Mouse (Mus musculus): Measurements from ENCODE around the gene Fam136a.
"Not testable (repeated sequence)": the region's sequence is repeated elsewhere in the genome, so short reads cannot be mapped to it uniquely, and the experiment has no call there.

Fam136a gene

DNA sequence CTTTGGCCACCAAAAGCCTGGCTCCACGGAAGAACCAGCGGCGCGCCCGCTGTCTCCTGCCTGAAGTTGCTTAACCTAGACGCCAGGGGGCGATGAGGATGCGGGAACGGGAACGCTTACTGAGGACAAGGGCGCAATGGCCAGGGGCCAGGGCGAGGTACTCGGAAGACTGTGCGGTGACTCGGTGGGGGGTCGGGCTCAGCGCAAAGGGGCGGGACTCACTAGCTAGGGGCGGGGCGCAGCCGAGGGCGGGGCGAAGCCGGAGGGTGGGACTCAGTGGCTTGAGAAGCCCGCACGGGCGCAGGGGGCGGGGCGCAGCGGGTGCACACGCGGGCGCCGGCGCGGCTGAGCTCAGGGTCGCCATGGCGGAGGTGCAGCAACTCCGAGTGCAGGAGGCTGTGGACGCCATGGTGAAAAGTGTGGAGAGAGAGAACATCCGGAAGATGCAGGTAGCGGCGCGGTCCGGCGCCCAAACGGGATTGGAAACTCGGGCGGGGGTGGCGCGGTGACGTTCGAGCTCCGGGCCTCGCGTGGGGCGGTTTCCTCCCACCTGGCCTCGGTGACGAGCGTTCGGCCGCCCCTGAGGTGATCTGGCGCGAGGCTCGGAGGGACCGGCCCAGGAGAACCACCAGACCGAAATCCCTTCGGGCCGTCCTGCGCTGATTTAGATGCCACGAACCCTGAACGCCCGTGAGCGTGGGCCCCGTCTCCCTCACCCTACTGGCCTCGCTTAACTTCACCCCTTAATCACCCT lies at the start of gene Fam136a:
Fam136a (plus strand) TSS at position 276 of the 754 bp plus-strand sequence.
- DNase-seq (ENCODE audit: low spot score): peak; percentile 84

DNA sequence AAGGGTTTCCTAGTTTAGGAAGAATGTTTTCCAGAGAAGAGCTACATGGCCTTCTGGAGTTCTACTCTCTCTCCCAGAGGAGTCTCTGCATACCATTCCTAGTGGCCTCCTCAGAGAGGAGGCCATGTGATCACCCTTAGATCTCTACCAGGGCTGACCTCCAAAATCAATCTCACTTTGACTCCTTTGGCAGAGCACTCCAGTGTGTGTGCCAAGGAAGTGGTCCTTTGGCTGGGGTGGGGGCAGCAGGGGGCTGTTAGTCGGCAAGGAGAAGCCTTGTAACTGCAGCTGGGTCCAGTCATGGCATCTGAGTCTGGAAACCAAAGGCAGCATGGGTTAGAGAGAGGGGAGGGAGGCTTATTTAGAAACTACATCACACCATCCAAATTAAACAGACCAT lies 48.4 kb upstream of the Fam136a start:
- DNase-seq (ENCODE audit: low spot score): no peak

DNA sequence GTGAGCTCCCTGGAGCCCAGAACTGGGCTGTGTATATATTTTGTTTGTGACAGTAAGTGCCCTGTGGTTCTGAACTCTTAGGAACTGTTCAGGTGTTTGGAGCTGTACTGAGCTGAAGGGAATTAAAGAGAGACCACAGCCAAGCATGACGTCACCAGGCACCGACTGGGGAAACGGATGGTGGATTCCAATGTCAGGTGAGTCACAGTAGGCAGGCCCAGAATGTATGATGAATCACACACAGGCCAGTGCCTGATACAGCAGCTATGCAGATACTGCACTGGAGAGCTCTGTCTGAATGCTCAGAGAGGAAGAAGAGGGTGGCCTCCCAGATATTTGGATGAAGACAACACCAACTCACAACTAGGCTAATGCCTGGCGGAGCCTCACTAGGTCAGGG lies 46.6 kb upstream of the Fam136a start:
- DNase-seq (ENCODE audit: low spot score): no peak

DNA sequence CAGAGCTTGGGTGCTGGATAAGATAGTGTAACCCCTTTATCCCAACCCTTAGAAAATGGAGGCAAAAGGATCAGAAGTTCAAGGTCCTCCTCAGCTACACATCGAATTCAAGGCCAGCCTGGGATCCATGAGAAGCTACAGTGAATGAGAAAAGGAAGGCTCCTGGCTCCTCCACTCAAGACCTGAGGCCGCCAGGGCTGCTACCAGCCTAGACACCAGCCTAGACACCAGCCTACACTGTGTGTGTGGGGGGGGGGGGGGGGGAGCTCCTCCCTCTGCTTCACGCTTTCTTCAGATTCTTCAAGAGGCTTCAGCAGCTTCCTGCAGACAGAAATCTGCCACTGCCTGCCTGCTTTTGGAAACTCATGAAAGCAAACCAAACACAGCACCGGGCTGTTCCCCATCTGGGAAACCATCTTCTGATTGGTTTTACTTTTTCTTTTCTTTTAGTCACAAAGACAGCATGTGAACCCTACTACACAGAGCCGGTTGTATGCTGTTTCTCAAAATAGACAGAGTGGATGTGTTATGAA lies 43.3 kb upstream of the Fam136a start:
- DNase-seq (ENCODE audit: low spot score): no peak

DNA sequence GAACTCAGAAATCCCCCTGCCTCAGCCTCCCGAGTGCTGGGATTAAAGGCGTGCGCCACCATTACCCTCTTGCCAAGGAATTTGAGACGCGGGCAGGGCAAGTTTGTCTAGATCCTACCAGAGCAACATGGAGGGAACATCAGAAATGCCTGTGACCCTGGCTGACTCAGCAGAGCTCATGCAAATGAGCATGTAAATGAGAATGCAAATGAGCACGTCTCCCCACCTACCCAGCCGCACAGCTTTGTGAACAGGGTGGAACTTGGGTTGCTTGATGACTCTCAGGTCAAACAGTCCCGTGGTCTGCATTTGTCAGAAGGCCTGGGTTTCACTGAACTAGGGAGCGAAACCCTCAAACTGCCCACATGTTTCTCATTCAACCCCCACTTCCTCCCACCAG lies 42.5 kb upstream of the Fam136a start:
- no peak for DNase-seq (ENCODE audit: low spot score)

DNA sequence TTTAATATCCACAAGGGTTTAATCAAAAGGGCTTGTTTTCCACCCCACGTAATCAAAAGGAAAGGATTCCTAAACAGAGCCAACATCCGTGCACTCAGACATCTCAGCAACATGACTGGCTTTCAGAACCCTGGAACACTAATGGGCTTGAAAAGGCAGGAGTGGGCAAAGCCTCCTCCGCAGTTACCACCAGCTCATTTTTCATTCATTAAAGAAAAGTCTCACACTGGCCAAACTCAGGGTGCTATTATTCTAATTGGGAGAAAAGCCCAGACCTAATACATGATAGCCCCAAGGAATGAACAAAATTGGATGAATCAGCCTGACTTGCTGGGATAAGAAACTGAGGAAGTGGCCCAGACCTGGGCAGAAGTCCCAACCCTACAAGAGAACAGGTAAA lies 41.0 kb upstream of the Fam136a start:
- DNase-seq (ENCODE audit: low spot score): no peak

DNA sequence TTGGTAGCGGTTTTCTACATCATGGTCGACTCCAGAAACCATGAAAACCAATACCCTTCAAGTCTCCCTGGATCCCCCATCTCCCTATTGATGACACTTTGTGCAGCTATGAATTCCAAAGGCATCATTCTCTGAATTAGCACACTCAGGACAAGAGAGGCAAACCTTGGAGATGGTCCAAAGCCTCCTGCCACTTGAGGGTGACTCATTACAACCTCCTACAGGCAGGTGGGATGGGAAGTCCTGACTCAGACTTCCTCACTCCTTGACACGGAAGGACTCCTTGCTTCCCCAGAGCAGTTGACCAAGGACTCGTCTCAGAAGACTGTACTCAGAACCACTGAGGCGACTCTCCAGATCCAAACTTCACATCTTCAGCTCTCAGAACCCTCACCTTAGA lies 39.8 kb upstream of the Fam136a start:
- no peak for DNase-seq (ENCODE audit: low spot score)

DNA sequence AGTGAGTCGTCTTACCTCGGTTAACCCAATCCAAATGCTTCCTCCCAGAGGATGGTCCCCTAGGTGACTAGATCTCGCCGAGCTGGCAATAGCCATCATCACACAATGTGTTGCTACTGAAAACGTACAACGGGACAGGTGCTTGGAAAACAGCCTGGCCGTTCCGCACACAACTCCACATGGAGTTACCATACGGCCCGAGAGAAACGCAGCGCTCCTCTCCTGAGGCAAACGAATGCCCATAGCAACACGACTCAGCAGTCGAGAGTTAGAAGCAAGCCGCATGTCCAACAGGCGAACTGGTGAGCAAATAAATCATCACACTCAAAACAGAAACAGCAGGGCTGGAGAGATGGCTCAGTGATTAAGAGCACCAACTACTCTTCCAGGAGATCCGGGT lies 38.6 kb upstream of the Fam136a start:
- DNase-seq (ENCODE audit: low spot score): no peak

DNA sequence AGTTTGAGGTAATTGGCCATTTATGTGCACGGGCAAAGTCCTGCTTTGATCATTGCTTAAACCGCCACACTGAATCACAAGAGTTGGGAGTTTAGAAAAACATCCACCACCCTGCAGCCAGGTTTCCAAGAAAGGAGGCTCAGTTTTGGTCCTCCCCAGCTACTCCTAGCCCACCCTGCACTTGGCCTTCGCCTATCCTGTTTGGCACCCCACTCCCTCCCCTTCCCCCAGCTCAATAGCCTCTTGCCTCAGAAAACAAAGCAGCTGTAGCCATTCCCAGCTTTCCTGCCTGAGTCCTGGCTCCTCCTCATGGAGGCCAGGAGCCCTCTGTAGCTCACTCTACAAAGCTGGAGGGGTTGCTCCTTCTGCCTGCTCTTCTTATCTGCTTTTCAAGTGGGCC lies 37.1 kb upstream of the Fam136a start:
- DNase-seq (ENCODE audit: low spot score): no peak

DNA sequence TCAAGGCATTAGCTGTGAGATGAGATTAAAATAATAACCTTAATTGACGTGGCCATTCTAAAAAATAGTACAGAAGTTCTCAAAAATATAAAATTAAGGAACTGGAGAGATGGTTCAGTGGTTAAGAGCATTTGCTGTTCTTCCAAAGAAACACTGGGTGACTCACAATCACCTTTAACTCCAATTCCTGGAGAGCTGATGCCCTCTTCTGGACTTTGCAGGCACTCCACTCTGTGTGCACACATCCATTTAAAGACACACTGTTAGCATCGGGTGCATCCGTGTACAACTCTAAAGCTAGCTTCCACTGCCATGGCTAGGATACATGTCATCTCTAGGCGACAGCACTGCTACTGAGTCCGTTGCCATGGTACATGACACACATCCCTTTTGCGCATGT lies 35.5 kb upstream of the Fam136a start:
- no peak for DNase-seq (ENCODE audit: low spot score)

DNA sequence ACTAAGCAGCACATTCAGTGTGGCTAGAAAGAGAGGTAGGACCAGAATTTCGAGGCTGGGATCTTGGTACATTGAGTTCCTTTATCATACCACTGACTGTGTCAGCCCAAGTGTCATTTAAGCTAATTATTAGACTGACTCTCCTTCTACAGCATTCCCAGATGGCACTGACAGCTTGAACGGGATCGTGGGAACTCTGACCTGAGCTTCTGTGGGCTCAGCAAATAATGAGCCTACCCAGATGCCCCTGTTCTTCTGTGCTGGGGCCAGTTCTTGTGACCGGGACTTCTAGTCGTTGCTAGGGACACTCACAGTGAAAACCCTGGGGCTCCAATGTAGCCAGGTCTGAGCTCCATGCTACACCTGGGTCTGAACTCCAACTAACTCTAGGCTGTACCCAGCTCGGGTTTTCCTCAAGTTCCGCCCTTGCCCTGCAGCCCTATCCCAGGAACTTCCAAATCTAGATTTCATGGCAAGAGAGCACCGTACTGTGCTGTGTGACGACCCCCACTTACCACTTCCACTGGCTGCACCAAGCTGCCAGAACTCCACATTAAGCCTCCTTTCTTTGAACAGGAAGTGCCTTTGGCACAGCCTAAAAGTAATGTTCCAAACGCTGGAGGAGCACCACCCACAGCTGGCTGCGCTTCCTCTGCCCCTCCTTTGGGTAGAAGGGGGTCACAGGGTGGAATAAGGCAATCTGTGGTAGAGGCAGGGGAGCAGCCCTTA lies 30.2 kb upstream of the Fam136a start:
- DNase-seq (ENCODE audit: low spot score): no peak

DNA sequence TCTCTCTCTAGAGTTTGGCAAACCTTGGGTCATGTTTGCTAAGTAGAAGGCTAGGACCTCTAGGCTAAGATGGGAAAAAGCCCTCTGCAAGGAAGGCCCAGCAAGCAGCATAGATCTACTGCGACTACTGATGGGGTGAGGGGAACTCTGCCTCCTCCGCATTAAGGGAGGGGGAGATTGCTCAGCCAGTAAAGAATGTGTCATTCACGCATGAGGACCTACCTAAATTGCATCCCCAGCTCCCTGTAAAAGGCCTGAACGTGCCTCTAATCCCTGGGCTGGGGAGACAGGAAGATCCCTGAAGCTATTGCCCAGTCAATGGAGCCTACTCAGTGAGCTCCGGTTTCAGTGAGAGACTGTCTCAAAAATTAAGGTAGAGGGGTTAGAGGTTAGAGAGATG lies 29.6 kb upstream of the Fam136a start:
- DNase-seq (ENCODE audit: low spot score): no peak

DNA sequence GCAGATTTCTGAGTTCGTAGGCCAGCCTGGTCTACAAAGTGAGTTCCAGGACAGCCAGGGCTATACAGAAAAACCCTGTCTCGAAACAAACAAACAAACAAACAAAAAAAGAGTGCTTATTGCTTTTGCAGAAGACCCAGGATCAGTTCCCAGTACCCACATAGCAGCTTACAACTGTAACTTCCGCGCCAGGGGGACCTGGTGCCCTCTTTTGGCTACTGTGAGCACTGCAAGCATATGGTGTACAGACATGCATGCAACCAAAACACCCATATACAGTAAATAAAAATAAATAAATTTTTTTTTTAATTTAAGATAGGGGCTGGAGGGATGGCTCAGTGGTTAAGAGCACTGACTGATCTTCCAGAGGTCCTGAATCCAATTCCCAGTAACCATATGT lies 29.1 kb upstream of the Fam136a start:
- not testable (repeated sequence) for DNase-seq (ENCODE audit: low spot score)

DNA sequence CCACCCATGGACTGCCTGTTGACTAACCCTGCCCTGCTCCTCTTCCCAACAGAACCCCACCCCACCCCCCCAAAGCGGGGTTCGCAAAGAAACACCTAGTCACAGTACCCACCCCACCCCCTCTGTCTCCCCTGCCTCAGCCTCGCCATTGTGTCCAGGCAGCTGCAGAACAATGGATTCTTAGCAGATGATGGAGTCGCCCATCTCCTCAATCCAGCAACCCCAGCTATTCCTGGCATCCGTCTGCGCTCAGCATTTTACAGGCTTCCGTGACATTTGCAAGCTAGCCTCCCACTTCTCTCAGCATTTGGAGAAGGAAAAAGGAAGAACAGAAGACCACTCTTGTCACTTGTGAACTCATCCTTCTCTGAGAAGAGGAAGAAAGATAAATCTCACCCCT lies 21.8 kb upstream of the Fam136a start:
- no peak for DNase-seq (ENCODE audit: low spot score)

DNA sequence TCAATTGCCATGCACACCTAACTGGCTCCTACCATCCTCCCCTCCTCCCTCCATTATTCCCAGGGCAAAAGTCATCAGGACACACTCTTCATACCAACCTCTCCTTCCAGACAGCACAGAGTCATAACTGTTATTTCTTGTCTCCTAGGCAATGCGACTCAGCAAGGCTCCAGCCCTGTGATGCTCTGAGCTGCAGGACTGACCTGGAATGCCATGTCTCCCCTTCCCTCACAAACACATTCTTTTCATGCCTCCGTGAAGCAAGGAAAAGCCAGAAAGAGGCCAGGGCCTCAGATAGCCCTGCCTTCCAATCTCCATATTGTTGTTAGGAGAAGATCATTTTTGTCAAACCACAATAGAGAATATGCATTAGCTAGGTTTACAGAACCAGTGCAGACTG lies 19.4 kb upstream of the Fam136a start:
- DNase-seq (ENCODE audit: low spot score): no peak

DNA sequence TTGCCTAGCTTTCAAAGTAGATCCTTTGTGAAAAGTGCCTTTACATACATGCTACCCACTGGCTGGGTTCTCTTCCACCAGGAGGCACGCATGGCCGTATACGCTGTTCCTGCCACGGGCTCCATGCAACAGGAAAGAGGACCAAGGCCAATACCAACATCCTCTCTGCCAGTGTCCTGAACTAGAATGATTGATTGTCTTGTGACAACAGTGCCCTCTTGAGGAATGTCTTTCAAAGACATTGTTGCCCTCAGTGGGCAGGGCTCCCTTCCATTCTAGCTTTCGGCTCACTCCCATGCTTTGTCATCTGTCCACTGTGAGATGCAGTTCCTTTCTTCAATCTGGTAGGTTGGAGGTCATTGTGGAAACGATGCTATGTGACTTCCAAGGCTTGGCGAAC lies 16.2 kb upstream of the Fam136a start:
- no peak for DNase-seq (ENCODE audit: low spot score)

DNA sequence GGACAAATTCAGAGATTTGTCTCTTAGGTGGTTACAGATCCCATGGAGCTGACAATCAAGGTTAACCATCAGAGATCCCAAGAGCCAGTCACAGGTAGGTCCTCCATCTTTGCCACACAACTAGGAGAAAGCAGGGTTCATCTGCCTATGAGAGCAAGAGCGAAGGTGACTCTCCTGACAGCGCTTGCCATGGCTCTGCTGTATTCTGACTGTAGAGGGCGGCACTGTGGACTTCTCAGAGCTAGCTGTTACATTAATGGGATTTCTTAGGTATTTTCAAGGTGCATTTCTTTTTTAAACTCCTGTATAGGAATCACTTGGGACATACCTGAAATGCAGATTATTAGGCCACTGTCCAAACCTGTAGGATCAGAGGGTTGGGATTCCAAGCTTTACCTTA lies 10.5 kb upstream of the Fam136a start:
- no peak for DNase-seq (ENCODE audit: low spot score)

DNA sequence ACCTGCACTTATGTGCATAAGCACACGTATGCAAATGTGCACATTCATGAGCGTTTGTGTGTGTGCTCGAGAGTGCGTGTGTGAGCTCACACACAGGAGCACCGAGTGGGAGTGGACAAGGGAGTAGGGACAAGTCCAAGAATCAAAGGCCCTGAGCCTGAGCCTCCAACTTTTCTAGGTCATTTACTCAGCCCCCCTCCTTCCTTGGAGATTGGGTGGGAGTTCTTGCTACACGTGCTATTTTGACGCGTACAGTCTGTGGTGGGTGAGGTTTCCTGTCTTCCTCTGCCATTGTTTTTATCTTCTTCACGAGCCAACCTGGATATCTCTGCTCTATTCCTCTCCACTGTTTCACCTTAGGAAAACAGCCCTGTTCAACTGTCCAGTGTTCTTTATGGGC lies 8.5 kb upstream of the Fam136a start:
- DNase-seq (ENCODE audit: low spot score): no peak

DNA sequence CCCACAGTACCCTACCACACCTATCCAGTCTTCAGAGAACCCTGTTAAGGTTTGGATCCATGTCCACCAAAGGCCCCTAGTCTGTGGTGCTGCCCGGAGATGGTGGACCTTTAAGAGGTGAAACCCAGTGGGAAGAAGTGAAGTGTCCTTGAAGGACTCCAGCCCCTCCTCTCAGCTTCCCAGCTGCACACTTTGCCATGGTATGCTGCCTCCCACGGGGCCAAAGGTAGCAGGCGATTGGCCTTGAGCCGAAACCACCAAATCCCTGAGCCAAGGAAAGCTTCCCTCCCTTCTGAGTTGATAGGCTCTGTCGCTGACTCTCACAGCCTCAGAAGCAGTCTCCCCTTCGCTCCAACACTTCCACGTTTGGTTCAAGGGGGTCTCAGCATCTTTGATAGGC lies 4.8 kb upstream of the Fam136a start:
- DNase-seq (ENCODE audit: low spot score): no peak

DNA sequence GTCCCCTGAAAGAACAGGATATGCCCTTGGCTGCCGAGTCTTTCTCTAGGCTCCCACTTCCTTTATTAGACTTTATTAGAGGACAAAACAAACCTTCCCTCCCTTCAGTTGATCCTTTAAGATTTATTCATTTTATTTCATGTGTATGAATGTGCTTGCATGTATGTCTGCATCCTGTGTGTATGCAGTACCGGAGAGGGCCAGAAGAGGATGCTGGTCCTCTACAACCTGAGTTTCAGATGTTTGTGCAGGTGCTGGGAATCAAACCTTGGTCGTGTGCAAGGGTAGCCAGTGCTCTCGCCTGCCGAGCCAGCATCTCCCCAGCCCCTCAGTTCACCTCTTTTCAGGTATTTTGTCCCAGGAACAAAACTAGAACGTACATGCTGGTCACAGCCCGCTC lies 4.1 kb upstream of the Fam136a start:
- DNase-seq (ENCODE audit: low spot score): no peak

DNA sequence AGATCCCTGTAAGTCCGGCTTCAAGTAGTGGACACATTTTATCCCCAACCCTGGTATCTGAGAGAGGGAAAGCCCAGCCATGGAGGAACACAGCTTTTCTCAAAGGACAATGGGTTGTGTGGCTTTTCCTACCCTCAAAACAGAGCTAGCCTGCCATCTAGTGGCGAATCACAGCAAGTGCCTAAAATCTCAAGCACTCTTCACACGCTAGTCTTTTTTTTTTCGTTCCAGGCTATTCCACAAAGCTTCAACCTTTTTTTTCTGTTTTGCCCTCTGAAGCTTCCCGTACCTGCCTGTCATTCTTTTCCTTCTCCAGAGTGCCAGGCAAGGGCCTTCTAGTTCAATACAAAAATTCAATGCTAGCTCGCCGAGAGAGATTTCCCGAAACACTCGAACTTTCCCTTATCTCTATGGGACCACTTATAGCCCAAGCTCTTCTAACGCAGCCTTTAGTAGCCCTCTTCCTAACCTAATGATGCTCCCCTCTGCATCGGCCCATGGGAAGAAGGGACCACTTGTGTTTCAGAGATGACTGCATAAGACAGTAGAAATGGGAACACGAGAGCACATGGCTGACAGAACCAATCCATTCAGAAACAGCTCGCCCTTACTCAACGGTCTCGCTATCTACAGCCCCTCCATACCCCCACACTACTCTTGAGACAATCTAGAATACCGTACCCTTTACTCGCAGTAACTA lies 854 bp upstream of the Fam136a start:
- DNase-seq (ENCODE audit: low spot score): peak; percentile 38

DNA sequence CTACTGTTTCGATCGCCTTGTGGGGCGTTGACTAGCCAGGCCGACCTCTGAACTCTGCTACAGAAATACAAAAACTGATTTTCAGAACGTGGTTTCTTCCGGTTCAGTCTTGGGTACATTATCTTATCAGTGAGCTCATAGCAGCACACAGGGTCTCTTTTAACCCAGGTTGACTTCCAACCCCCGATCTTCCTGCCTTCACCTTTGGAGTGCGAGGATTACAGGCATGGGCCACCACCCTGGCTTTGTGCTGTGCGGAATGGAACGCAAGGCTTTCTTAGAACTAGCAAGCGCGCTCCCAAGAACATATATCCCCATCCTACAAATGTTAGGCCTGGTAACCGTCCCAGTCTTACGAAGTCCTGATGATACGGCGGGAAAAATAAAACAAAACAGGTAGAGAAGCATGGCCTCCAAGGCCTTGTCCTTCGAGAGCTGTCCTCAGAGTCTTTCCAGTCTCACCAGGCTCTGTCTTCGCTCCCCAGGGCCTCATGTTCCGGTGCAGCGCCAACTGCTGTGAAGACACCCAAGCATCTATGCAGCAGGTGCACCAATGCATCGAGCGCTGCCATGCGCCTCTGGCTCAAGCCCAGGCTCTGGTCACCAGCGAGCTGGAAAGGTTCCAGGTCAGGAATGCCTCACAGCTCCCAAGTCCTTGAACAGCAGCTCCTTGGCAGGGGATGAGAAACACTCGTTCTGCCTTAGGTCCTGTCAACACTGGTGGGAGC lies 843 bp downstream of the Fam136a start:
- no peak for DNase-seq (ENCODE audit: low spot score)

Data from ovary, postnatal 10 days (tissue).